Mouse (Mus musculus) embryonic facial prominence, embryonic 11.5 days (tissue): ENCODE measurements around the gene D8Ertd738e. TPM values are rescaled to one million over a fixed set of nuclear protein-coding genes. Genes with fewer than 3 reads are reported as not detected.
A peak's percentile ranks its signal among the peaks of the same experiment; 100 is the strongest.

Experiments
- ATAC-seq: fragments of 200-750 bp; cut with Nextera tagmentation; replicated peaks from 2 replicates; pipeline ENCODE4 v1.8.0; 2017; ENCODE audit warnings: low read depth; ENCODE audit not compliant: insufficient number of reproducible peaks, low FRiP score, low TSS enrichment
- DNase-seq: peaks from one replicate; pipeline ENCODE4 v3.0.0-alpha.2; 2015; ENCODE audit warnings: low spot score
- H3K27ac ChIP-seq: fragments of 300-500 bp; sonication (generic); replicated peaks from 2 replicates; pipeline ENCODE4 v1.5.1; 2014; ENCODE audit warnings: mild to moderate bottlenecking, low read depth, low read length, control low read depth
- H3K27me3 ChIP-seq: fragments of 300-500 bp; sonication (generic); 2 replicates; pipeline ENCODE4 v1.6.1; 2014; ENCODE audit warnings: mild to moderate bottlenecking, low read length, moderate library complexity, mixed read lengths; ENCODE audit not compliant: control insufficient read depth, insufficient read depth
- H3K36me3 ChIP-seq: fragments of 300-500 bp; sonication (generic); replicated peaks from 2 replicates; pipeline ENCODE4 v1.6.1; 2014; ENCODE audit warnings: low read depth, mild to moderate bottlenecking, low read length, moderate library complexity, mixed read lengths; ENCODE audit not compliant: control insufficient read depth, insufficient read depth
- H3K4me1 ChIP-seq: fragments of 300-500 bp; sonication (generic); 2 replicates; pipeline ENCODE4 v1.6.1; 2014; ENCODE audit warnings: low read length, mixed read lengths; ENCODE audit not compliant: control insufficient read depth, insufficient read depth
- H3K4me2 ChIP-seq: fragments of 300-500 bp; sonication (generic); 2 replicates; pipeline ENCODE4 v1.6.1; 2014; ENCODE audit warnings: low read depth, mild to moderate bottlenecking, control low read depth, low read length, moderate library complexity
- H3K4me3 ChIP-seq: fragments of 300-500 bp; sonication (generic); 2 replicates; pipeline ENCODE4 v1.5.1; 2014; ENCODE audit warnings: low read depth, low read length, control low read depth
- H3K9ac ChIP-seq: fragments of 300-500 bp; sonication (generic); replicated peaks from 2 replicates; pipeline ENCODE4 v1.6.1; 2014; ENCODE audit warnings: mild to moderate bottlenecking, control low read depth, low read length
- H3K9me3 ChIP-seq: fragments of 300-500 bp; sonication (generic); replicated peaks from 2 replicates; pipeline ENCODE4 v1.6.1; 2016; ENCODE audit warnings: mild to moderate bottlenecking, low read length, inconsistent platforms, mixed read lengths; ENCODE audit not compliant: control insufficient read depth
- WGBS: fragments of 180-500 bp; shearing (Covaris S2); extraction: QIAGEN DNeasy Blood & Tissue Kit; methylation state at CpG from one replicate; pipeline ENCODE4 v1.1.7; 2014; 5-methylcytosine and 5-hydroxymethylcytosine counted together
- polyA plus RNA-seq: library from polyadenylated mRNA; unstranded; fragments of >200 nt; fragmentation: Nextera tagmentation; extraction: Ambion mirVana; gene quantifications from 2 replicates; pipeline ENCODE4 v1.2.1, GENCODE M21; 2014

Gene D8Ertd738e
- polyA plus RNA-seq, 1 experiment from 2014 or later = 322 TPM

GRCm38 (mm10) chr8:84280777-84281176 lies 31.3 kb upstream of the D8Ertd738e start:
- Histone ChIP-seq H3K36me3 (no peaks in the 10 kb centered on the region), H3K9me3 (no peaks in the 10 kb centered on the region), H3K4me3 (no peak overlapping the region), H3K4me2 (no peak overlapping the region), H3K27me3 (no peaks in the 10 kb centered on the region), H3K27ac (no peak overlapping the region), H3K4me1 (no peaks in the 10 kb centered on the region), H3K9ac (no peak overlapping the region)
- 79% methylated on average over 10 of the region's 10 CpGs for WGBS
- DNase-seq (no peak), ATAC-seq (no peak)

- H3K9me3 ChIP-seq = no peaks in the 10 kb centered on the region
- H3K4me1 ChIP-seq = no peaks in the 10 kb centered on the region
- H3K27ac ChIP-seq = no peak overlapping the region
- no peak overlapping the region for H3K4me3 ChIP-seq
- DNase-seq (no peak), ATAC-seq (no peak)
- H3K9ac ChIP-seq = no peak overlapping the region
- no peaks in the 10 kb centered on the region for H3K27me3 ChIP-seq
- no peak overlapping the region for H3K4me2 ChIP-seq
- H3K36me3 ChIP-seq = no peaks in the 10 kb centered on the region
- WGBS = 57% methylated on average over 1 of the region's 1 CpGs
Observed at GRCm38 (mm10) chr8:84276447-84276846, 26.9 kb upstream of the D8Ertd738e start.

- Histone ChIP-seq H3K9ac (no peak overlapping the region), H3K9me3 (no peaks in the 10 kb centered on the region), H3K4me3 (no peak overlapping the region), H3K4me1 (no peaks in the 10 kb centered on the region), H3K36me3 (no peaks in the 10 kb centered on the region), H3K4me2 (no peak overlapping the region), H3K27ac (no peak overlapping the region), H3K27me3 (no peaks in the 10 kb centered on the region)
- 78% methylated on average over 3 of the region's 3 CpGs for WGBS
- ATAC-seq = no peak
- no peak for DNase-seq
Observed at GRCm38 (mm10) chr8:84273968-84274367, 24.4 kb upstream of the D8Ertd738e start.

- ATAC-seq (no peak), DNase-seq (no peak)
- WGBS = 73% methylated on average over 4 of the region's 4 CpGs
- H3K9me3 ChIP-seq = no peaks in the 10 kb centered on the region
- H3K36me3 ChIP-seq = no peaks in the 10 kb centered on the region
- H3K4me1 ChIP-seq = no peaks in the 10 kb centered on the region
- H3K27ac ChIP-seq = no peak overlapping the region
- no peaks in the 10 kb centered on the region for H3K27me3 ChIP-seq
- H3K4me3 ChIP-seq = no peak overlapping the region
- H3K9ac ChIP-seq = no peak overlapping the region
- no peak overlapping the region for H3K4me2 ChIP-seq
Observed at GRCm38 (mm10) chr8:84272302-84272701, 22.8 kb upstream of the D8Ertd738e start.

- ATAC-seq = peak; percentile 99
- DNase-seq = peak; percentile 100
- Histone ChIP-seq H3K4me2 (peak within 1 kb of the TSS; percentile 61), H3K4me3 (peak within 1 kb of the TSS; percentile 66), H3K36me3 (no peaks in the 10 kb centered on the region), H3K9me3 (no peaks in the 10 kb centered on the region), H3K27me3 (no peaks in the 10 kb centered on the region), H3K4me1 (no peaks in the 10 kb centered on the region), H3K27ac (no peak within 1 kb of the TSS), H3K9ac (peak within 1 kb of the TSS; percentile 70)
- under 1% methylated on average over 44 of the region's 44 CpGs for WGBS
Observed at GRCm38 (mm10) chr8:84269950-84270773, 20.6 kb upstream of the D8Ertd738e start, which contains the start of gene Ccdc130. Ccdc130 (minus strand) TSS chr8:84270380.

GRCm38 (mm10) chr8:84261098-84261497 lies 11.6 kb upstream of the D8Ertd738e start:
- H3K36me3 ChIP-seq = peaks cover 2% of the 10 kb centered on the region; the same call in 1 of the 2 replicates
- no peak overlapping the region for H3K9ac ChIP-seq
- no peak overlapping the region for H3K4me3 ChIP-seq
- H3K27ac ChIP-seq = no peak overlapping the region
- H3K9me3 ChIP-seq = no peaks in the 10 kb centered on the region
- no peak for ATAC-seq
- H3K4me1 ChIP-seq = peaks cover 3% of the 10 kb centered on the region; the same call in 1 of the 2 replicates
- DNase-seq = no peak
- no peak overlapping the region for H3K4me2 ChIP-seq
- no peaks in the 10 kb centered on the region for H3K27me3 ChIP-seq
- 90% methylated on average over 4 of the region's 4 CpGs for WGBS

GRCm38 (mm10) chr8:84256822-84257610 lies 7.5 kb upstream of the D8Ertd738e start, which contains the start of gene Mri1:
Mri1 (minus strand) TSS chr8:84257326.
- Histone ChIP-seq H3K9me3 (no peaks in the 10 kb centered on the region), H3K27me3 (no peaks in the 10 kb centered on the region), H3K4me1 (peaks cover 5% of the 10 kb centered on the region; the same call in 1 of the 2 replicates), H3K27ac (peak within 1 kb of the TSS; percentile 75), H3K9ac (peak within 1 kb of the TSS; percentile 70), H3K36me3 (peaks cover 3% of the 10 kb centered on the region), H3K4me3 (peak within 1 kb of the TSS; percentile 70), H3K4me2 (peak within 1 kb of the TSS; percentile 88)
- DNase-seq (peak; percentile 95), ATAC-seq (peak; percentile 81)
- WGBS = under 1% methylated on average over 64 of the region's 64 CpGs
